Mouse (Mus musculus) ovary, adult 18-20 months (tissue): ENCODE measurements around the gene Mapk14.
A peak's percentile ranks its signal among the peaks of the same experiment; 100 is the strongest.

Source experiments
- DNase-seq: peaks from one replicate; pipeline ENCODE4 v3.0.0; 2022; ENCODE audit warnings: low spot score, mixed read lengths

Gene Mapk14

DNA sequence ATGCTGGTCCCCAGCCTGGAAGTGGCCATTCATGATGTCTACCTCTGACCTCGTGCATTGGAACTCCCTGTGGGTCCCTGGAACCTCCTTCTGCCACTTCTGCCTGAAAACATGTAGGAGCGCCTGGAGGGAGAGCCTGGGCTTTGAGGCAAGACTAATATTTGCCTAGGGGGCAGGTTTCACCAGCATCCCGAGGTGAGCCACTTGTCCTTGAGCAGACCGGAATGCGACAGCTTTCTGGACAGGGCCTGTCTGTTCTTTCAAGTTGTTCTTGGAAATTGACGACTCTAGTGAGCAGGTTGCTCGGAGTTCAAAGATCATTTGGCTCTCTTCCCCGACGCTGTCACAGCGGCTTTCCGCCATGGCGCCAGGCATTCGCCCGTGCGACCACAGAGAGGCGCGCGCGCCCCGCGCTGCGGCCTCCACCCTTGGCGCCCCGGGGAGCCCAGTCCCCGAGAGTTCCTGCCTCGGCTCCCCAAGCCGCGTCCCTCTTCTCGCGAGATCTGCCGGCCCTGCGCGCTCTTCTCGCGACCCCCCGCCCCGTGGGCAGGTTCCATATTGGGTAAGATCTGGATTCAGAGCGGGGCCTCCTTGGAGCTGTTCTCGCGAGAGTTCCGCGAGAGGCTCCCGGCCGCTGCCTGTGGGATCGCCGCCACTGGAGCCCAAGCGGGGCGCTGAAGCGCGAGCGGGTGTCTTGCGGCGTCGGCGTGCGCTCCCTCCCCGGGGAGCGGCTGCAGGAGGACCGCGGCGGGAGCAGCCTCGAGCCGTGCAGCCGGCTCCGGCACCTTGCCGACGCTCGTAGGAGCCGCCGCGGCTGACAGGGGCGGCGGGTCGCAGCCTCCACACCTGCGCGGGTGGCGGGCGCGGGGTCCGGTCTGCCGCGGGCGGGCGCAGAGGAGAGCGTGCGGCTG, at the start of gene Mapk14:
Mapk14 (plus strand) TSS at position 554 of the 911 bp plus-strand sequence.
- DNase-seq: peak; percentile 100

DNA sequence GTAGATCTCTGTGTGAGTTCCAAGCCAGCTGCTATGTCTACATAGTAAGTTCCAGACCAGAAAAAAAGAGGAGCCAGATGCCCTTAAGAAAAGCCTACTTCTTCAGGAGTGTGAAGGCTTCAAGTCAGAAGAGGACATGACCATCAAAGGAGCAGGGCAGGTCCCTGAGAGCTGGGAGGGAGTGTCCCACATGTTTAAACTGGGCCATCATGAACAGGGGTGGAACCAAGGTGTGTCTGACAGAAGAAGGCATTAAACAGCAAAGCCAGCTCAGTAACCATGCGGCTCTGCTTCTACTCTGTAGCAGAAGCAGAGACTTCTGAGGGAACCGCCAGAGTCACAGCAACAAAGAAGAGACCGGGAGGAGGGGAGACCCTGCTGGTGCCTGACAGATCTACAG, 47.4 kb upstream of the Mapk14 start:
- no peak for DNase-seq

- DNase-seq: no peak
Observed at GRCm38 (mm10) chr17:28644112-28644511, 47.0 kb upstream of the Mapk14 start.

- no peak for DNase-seq
Observed at GRCm38 (mm10) chr17:28646221-28646620, 44.9 kb upstream of the Mapk14 start.

DNA sequence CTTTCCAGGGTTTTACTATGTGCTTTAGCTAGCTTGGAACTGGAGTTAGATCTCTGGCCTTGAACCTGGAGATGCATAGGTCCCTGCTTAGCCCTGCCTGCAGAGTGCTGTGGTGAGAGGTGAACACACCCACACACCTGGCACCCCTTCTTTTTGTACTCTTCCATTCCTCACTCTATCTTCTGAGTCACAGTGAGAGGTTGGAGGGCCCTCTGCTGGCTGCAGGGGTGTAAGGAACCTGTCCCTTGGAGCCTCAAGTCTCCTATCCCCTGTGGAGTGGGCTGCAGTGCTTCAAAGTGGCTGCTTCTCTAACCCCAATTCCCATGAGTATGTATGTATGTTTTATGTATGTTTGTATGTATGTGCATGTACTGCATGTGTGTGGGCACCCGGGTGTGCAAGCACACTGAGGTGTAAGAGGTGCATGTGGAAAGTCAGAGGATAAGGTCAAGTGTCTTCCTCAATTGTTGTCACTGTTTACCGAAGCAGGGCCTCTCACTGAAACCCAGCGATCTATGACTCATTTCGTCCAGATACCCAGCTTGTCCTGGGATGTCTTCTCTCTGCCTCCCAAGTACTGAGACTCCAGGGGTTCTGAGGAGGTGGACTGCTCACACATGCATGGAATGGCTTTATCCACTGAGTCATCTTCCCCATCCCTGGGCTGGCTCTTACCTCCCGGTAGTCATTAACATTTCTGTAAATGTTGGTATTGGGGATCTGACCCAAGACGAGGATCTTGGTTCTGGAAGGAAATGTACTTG, 42.3 kb upstream of the Mapk14 start:
- no peak for DNase-seq

GRCm38 (mm10) chr17:28650268-28650667, 40.9 kb upstream of the Mapk14 start:
- peak; percentile 7 for DNase-seq

- no peak for DNase-seq
Observed at GRCm38 (mm10) chr17:28657936-28658335, 33.2 kb upstream of the Mapk14 start.

DNA sequence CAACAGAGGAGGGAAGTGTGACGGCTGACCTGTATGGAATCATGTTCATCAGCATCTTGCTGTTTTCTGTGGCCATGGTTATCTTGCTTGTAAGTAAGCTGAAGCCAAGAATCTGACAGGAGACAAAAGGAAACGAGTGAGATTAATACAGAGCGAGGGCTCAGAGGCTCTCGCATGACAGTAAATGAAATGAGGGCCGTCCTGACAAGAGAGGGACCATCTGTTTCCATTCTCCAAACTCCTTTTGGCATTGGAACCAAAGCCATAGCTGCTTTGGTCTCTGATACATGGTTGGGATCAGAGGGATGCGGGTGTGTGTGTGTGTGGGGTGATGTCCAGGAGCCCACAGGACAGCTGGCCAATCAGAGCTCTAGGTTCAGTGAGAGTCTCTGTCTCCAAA, 31.6 kb upstream of the Mapk14 start:
- no peak for DNase-seq

- DNase-seq: no peak
Observed at GRCm38 (mm10) chr17:28682311-28683084, 8.6 kb upstream of the Mapk14 start.

GRCm38 (mm10) chr17:28683601-28684000, 7.5 kb upstream of the Mapk14 start:
- DNase-seq: no peak

DNA sequence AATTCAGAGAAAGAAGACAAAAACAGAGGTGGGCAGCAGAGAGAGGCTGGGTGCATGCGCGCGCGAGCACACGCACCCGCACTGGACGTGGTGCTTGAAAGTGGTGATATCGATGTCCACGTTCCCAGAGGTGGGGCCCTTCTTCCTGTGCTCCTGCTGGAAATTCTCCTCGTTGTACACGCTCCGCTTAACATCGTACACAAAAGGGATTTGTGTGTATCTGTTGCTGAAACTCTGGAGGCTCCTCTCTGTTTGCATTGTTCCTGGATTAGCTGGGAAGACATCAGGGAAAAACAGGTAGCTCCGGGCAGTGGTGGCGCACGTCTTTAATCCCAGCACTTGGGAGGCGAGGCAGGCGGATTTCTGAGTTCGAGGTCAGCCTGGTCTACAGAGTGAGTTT, 6.5 kb upstream of the Mapk14 start:
- no peak for DNase-seq

- DNase-seq: no peak
Observed at GRCm38 (mm10) chr17:28687354-28687753, 3.8 kb upstream of the Mapk14 start.

DNA sequence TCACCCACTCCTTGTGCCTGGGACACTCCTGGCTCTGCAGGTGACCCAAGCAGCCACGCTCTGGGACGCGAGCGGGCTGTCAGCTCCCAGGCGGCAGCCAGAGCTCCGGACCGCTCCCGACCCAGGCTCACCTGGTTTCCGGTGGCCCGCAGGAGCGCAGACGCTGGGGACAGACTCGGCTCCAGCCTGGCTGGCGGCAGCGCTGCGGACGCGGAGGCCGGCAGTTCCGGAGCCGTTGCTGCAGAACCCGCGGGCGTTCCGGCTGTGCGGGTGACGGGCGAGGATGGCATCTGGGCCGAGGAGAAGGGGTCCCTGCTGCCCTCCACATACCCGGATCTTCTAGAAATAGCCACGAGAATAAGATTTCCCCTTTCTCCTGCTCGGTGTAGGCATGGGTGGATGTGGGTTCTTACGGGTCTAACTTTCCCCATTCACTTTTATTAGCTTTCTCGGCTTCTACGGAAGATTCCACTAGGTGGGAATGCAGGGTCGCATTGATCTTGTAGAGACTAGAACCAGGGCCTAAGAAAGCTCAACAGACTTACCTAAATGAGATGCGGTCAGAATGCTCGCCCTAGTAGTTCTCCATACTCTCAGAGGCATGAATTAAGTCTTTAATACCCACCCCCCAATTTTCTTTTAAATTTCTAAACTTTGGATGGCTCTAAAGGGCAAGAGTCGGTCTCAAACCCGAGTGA, 1.4 kb upstream of the Mapk14 start, which contains the start of gene Slc26a8:
Slc26a8 (minus strand) TSS at position 648 of the 698 bp plus-strand sequence.
- no peak for DNase-seq

DNA sequence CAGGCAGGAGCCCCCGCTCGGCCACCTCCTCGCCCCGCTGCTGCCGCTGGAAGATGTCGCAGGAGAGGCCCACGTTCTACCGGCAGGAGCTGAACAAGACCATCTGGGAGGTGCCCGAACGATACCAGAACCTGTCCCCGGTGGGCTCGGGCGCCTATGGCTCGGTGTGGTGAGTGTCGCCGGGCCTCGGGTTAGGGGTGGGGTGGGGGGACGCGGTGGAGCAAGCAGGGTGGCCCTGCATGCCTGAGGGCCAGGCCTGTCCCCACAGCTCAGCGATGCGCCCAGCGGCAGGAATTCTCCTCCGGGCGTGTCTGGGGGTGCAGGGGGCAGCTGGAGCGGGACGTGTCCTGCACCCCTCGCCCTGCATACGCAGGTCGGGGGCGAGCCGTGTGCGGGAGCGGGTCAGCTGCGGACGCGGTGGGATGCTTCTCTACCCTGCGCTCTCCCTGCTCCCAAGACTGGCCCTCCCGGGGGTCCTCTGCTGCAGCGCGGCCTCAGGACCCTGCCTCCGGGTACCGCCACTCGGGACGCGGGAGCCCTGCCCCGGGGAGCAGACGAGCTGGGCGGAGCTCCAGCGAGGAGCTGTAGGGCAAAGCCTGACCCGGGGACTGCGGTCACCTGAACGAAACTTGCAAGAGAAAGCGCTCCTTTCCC, 685 bp downstream of the Mapk14 start:
- DNase-seq: peak; percentile 34

GRCm38 (mm10) chr17:28692341-28692710, 1.2 kb downstream of the Mapk14 start:
- DNase-seq: no peak

DNA sequence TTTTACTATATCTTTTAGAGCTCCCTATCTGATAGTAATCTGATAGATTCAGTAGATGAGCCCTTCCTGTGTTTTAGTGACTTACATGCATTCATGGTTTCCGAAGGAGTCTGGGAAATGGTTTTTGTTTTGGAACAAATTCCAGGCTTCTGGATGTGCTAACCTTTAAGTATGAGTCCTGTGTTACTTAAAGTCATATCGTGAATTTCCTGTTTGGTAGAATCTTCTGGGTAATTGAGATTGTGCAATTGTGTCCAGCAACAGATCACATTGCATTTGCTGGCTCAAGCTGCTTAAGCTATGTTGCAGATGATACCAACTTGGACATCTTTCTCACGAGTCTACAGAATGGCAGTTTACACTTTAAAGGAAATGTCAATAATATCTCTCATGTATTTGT, 2.0 kb downstream of the Mapk14 start:
- no peak for DNase-seq

DNA sequence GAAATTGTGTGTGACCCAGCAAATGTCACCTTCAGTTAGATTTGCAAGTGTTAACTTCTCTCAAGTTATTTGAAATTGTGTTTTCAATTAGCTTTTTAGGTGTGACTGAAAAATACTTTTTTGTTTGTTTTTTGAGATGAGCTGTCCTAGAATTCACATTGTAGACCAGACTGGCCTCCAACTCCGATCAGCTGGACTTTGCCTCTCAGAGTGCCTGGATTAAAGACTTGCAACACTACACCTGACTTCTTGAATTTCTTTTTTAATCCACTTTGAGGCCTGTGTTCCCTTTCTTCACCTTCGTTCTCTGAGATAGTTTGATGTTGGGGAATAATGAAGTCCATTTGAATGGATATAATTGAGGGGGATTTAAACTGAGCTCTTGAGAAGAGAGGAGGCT, 2.9 kb downstream of the Mapk14 start:
- DNase-seq: no peak

GRCm38 (mm10) chr17:28694832-28695231, 3.7 kb downstream of the Mapk14 start:
- no peak for DNase-seq

DNA sequence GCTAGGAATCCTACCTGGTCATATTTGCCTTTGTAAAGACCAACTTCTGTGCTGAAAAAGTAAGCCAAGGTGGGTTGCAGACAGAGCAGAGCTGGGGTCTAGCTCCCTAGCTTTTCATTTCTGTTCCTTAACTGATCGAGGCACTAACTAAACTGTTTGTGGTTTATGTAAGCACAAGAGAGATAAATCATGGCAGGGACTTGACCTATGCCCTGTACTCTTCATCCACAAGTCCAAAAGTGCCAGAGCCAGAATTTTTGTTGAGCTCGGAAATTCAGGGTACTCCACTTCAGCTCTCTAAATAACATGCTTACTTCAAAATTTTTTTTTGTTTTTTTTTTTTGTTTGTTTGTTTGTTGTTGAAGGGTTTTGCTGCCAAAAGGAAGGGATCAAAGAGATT, 5.5 kb downstream of the Mapk14 start:
- no peak for DNase-seq

DNA sequence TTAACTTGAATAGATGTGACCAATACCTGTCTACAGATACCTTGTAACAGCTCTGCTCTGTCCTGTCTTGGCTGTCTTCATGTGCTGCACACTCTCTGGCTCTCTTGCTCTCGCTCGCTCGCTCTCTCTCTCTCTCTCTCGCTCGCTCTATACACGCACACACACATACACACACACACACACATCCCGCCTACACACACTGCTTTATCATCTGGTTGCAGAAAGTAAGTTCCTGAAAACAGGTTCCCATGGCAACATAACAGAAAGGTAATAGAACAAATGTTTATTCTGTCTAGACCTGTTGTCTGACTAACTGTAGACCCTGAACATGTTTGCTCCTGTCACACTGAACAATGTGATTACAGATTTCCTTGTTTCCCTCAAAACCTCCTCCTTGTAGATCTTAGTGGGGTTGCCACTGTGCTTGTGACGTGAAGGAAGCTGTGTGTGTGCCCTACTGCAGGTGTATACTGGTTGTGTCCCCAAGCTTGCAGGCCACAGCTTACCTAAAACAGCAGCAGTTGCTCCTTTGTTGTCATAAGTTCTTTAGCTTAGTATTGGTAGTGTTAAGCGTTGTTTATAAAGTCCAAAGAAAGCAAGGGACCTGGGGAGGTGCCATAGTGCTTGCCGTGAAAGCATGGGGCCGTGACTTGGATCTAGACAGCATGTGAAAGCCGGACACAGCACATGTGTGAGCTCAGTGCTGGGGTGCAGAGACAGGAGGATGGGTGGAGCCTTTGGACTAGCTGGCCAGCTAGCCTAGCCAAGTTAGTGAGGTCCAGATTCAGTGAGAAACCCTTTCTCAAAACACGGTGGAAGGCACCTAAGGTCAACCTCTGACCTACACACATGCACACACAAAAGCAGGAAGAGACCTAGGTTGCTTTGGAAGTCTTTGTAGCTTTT, 6.4 kb downstream of the Mapk14 start:
- DNase-seq: no peak
